Mouse (Mus musculus): ENCODE data around the gene Tmem156.

The Tmem156 gene

GRCm38 (mm10) chr5:65091921-65092320 lies at the start of gene Tmem156:
Tmem156 (minus strand) TSS chr5:65092132.
- DNase-seq, result no peak

- DNase-seq, result no peak
Observed at GRCm38 (mm10) chr5:65141242-65141641, 49.3 kb upstream of the Tmem156 start.

- DNase-seq, result no peak
Observed at GRCm38 (mm10) chr5:65137073-65137472, 45.1 kb upstream of the Tmem156 start.

- DNase-seq, result no peak
Observed at GRCm38 (mm10) chr5:65136159-65136558, 44.2 kb upstream of the Tmem156 start.

GRCm38 (mm10) chr5:65131211-65131879 lies 39.4 kb upstream of the Tmem156 start:
- no peak for DNase-seq

- no peak for DNase-seq
Observed at GRCm38 (mm10) chr5:65130528-65131210, 38.7 kb upstream of the Tmem156 start.

- DNase-seq, result no peak
Observed at GRCm38 (mm10) chr5:65128481-65128880, 36.5 kb upstream of the Tmem156 start.

GRCm38 (mm10) chr5:65126137-65126536 lies 34.2 kb upstream of the Tmem156 start:
- DNase-seq, result no peak

GRCm38 (mm10) chr5:65122616-65123015 lies 30.7 kb upstream of the Tmem156 start:
- no peak for DNase-seq

GRCm38 (mm10) chr5:65119918-65120317 lies 28.0 kb upstream of the Tmem156 start:
- no peak for DNase-seq

- no peak for DNase-seq
Observed at GRCm38 (mm10) chr5:65119495-65119894, 27.6 kb upstream of the Tmem156 start.

GRCm38 (mm10) chr5:65116789-65117188 lies 24.9 kb upstream of the Tmem156 start:
- no peak for DNase-seq

- peak in 1 of 2 experiments; percentile 34 for DNase-seq
Observed at GRCm38 (mm10) chr5:65113323-65113722, 21.4 kb upstream of the Tmem156 start.

GRCm38 (mm10) chr5:65112225-65112624 lies 20.3 kb upstream of the Tmem156 start:
- DNase-seq, result peak in 1 of 2 experiments; percentile 24

- peak in 1 of 2 experiments; percentile 59 for DNase-seq
Observed at GRCm38 (mm10) chr5:65107773-65108432, 16.0 kb upstream of the Tmem156 start.

- DNase-seq, result peak; percentile 93 to 98
Observed at GRCm38 (mm10) chr5:65106876-65107772, 15.2 kb upstream of the Tmem156 start, which contains the start of gene Klhl5. Klhl5 (plus strand) TSS chr5:65107539.

GRCm38 (mm10) chr5:65102641-65103042 lies 10.7 kb upstream of the Tmem156 start:
- no peak for DNase-seq

- peak in 1 of 2 experiments; percentile 19 for DNase-seq
Observed at GRCm38 (mm10) chr5:65102026-65102640, 10.2 kb upstream of the Tmem156 start.

GRCm38 (mm10) chr5:65101621-65102020 lies 9.7 kb upstream of the Tmem156 start:
- no peak for DNase-seq

- no peak for DNase-seq
Observed at GRCm38 (mm10) chr5:65101209-65101608, 9.3 kb upstream of the Tmem156 start.

- no peak for DNase-seq
Observed at GRCm38 (mm10) chr5:65100002-65100401, 8.1 kb upstream of the Tmem156 start.

GRCm38 (mm10) chr5:65097457-65097856 lies 5.5 kb upstream of the Tmem156 start:
- DNase-seq, result peak in 1 of 2 experiments; percentile 61

Data from kidney, postnatal 36 days (tissue).